Mouse (Mus musculus): ENCODE measurements at regions not wholly inside any gene's neighbourhood (a gene's known extent, or its start where the extent isn't known, plus 50 kb on each side); places are given as distances from the start of the nearest gene placed in this dataset.
A peak's percentile ranks its signal among the peaks of the same experiment; 100 is the strongest.

DNA sequence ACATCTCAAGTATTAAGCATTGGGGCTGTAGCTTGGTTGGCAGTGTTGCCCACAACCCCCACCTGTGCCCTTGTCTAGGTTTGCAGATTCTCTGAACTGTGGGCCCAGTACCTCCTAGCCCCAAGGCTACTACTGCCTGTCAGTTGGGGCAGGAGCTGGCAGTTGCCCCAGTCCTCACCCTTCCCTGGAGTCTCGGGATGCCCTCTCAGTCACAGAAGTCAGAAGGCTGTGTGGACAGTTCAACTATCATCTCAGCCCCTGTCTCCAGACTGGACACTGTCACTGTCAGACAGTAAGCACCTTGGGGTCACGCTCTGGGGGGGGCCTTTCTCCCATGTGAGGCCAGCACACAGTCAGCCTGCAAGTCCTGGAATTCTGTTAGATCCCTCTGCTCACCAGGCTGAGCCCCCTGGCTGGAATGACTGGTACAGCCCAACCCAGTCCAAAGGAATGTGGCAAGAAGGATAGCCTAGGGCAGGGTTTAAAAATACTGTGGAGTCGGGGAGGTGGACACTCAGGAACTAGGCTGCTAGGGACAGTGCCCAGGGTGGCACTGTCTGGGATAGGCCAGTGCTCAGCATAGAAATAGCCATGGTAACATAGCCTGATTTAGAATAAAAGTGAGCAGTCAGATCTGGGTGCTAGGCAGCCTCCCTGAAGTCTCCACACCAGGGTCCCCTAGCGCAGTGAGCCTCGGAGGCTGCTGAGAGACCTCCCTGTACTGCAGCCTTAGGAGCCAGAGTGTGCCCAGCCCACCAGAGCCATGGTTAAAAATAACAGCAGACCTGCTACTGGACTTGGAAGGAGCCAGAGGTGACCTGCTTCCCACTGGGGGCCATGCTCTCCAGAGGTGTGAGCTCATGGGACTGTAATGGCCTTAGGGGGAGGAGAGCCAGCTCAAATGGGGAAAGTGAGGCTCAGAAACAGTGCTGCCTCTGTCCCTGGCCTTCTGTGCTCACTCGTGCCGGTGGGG, 83.1 kb upstream of the Ptpn1 start:
- no peak for DNase-seq (ENCODE audit: low read depth, low spot score)

DNA sequence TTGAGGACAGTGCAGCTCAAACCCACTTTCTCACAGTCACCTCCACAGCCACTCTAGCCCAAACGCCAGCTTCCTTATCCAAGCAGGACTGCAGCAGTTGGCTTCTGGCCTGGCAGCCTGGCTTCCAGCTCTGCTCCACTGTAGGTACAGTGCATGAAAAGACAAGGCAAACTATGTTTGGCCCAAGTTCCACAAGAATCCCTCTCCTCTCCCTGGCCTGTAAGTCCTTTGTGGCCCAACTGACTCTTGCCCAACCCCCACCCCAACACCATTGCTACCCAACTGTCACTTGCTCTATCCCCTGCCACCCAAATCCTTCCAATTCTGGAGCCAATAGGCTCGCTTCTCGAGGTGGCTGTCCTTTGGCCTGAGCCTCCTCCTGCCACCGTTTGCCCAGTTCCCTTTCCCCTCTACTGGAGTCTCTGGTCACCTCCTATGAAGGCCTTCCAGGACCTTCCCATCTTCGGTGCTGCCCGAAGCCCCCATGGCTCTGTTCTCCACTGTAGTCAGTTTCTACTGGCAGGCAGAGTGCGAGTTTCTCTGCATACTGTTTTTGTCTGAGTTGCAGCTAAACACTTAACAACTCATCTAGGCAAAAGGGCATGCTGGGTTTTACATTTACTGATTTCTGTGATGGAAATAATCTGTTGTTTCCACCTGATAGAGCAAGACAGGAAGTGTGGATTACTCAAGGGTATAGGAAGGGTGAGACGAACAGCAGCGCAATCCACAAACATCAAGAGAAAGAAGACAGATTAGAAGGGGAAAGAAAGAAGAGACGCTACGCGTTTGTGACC, 84.4 kb upstream of the Ptpn1 start:
- no peak for DNase-seq (ENCODE audit: low read depth, low spot score)

DNA sequence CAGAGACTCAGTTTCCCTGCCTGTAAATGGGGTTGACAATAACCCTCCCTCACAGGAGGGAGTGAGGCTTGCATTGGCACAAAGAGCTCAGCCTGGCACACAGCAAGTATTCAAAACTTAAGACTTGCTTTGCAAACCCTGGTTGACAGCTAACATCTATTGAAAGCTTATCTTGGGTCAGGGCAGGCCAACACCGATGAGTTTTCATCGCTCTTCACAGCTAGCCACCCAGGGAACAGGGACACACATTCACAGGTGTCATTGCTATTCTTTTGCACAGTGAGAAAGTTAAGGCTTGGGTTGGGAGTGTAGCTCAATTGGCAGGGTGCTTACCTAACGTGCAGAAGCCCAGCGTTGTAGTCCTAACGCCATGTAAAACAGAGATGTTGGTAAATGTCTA, 86.5 kb upstream of the Ptpn1 start:
- DNase-seq (ENCODE audit: low read depth, low spot score) = no peak

GRCm38 (mm10) chr2:167844556-167844955, 87.3 kb upstream of the Ptpn1 start:
- DNase-seq (ENCODE audit: low read depth, low spot score) = no peak

DNA sequence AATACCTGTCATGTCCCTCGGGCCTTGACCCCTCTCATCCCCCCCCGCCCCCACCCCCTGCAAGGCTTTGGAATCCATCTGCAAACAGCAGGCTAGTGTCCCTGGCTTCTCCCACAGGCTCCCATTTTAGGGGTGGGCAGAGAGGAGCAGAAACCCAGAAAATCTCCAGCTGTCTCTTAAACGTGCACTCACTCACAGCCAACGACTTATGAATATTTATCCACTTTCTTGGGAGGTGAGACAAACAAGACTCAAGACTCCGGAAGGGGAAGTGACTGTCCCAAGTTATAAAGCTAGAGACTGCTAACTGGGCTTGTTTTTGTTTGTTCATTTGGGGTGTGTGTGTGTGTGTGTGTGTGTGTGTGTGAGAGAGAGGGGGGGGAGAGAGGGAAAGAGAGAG, 87.9 kb upstream of the Ptpn1 start:
- peak; percentile 10 for DNase-seq (ENCODE audit: low read depth, low spot score)

DNA sequence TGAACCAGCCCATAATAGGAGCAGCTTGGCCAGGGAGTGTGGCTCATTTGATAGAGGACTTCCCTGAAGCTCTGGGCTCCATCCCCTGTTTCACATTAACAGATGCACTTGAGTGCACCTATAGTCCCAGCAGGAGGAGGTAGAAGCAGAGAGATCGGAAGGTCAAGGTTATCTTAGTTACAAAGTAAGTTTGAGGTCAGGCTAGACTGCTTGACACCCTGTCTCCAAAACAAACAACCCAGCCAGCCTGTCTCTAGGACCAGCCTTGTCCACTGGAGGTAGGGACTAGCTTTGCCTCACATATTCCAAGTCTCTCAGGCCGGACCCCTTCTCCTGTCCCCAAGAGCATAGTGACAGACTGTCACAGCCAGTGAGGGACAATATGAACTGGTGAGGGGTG, 88.9 kb upstream of the Ptpn1 start:
- DNase-seq (ENCODE audit: low read depth, low spot score) = no peak

DNA sequence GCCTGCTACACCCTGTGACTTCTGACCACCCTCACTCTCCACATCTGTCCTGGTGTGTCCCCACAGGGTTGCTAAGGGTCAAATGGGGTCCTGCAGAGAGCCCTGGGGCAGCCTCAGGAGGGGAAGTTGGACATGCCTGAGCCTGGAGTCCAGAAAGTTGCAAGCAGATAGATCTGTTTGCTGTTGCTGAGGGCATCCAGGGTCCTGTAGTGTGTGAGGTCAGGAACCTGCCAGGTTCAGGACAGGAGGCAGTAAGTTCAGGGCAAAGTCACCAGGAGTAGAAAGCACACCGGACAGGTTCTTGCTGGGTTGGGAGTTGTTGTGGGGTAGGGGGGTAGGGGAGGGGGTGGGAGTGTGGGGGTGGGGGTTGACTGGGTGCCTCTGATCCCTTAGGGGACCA, 89.4 kb upstream of the Ptpn1 start:
- no peak for DNase-seq (ENCODE audit: low read depth, low spot score)

- no peak for DNase-seq (ENCODE audit: low read depth, low spot score)
Measured at GRCm38 (mm10) chr2:167841339-167842240, 90.3 kb upstream of the Ptpn1 start.

DNA sequence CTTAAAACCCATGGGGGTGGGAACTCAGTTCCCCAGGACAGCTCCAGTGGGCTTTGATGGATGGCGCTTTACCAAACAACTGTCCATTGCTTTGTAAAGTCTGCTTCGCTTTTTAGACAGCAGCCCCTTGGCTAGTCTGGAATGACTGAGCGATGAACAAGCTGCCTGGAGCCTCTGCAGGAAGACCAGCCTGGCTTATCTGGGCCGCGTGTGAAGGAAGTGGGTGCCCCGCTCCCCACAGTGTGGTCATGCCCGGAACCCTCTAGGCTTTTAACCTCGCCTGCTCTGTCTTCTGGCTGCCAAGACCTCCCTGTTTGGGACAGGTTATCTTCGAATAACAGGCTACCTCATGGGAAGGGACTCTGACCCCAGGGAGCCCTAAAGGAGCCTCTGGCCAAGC, 91.5 kb upstream of the Ptpn1 start:
- no peak for DNase-seq (ENCODE audit: low read depth, low spot score)

DNA sequence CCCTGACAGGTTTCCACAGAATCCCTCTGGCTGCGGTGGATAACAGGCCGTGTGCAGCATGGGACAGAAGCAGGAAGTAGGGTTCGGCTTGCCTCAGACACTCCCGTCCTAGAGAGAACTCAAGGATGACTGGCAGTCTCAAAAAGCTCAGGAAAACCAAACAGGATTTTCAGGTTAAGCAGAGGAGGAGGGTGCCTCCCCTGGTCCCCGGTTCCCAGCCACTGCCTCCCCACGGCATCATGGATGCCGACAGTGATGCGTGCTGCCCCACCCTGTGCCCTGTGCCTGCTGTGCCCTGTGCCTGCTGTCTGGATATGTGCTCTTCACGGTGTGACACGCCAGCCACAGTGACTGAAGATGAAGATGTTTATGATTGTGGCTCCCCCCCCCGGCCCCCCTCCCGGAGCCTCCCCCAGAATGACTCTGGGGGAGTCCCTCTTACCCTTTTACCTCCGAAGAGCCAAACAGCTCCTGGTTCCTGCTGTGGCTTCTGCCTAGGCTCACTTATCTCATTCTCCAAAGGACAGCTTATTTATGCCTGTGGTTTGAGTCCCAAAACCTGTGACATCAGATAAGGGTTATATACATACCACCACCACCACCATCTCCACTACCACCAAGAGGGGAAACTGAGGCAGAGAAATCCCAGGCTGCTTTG, 92.4 kb upstream of the Ptpn1 start:
- DNase-seq (ENCODE audit: low read depth, low spot score) = no peak

DNA sequence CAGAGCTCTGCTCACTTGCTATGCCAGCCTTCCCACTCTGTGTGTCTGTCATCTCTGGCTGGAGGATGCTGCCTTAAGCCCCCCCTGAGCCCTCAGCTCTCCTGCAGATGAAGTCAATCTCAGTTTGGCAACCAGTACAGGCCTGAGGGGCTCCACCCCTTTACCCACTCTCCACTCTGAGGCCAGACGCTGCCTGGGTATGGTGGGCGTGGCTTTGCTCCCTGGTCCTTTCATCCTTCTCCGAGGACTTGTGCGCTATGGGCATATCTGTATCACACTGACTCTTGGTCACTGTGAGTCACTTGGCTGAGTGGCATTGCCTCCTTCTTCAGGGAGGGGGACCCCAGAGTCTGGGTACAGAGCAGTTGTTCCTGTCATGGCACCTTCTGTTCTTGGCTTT, 94.3 kb upstream of the Ptpn1 start:
- DNase-seq (ENCODE audit: low read depth, low spot score) = no peak

- no peak for DNase-seq (ENCODE audit: low read depth, low spot score)
Measured at GRCm38 (mm10) chr2:167836611-167837010, 95.2 kb upstream of the Ptpn1 start.

DNA sequence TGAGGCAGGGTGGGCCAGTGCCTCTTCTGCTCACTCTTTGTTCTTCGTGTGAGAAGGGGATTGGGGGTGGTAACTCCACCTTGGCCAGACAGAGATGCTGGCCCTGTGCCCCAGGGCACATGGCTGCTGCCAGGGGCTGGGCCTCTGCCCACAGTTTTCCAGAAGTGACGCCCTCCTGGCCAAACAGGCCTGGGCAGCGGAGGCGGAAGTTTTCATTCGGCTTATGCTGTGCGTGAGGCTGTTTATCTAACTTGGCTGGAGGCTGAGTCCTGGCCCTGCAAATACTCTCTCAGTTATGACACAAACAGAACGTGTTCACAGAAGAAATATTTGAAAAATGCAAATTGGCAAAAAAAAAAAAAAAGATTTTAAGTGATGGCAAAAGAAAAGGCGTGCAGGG, 97.3 kb upstream of the Ptpn1 start:
- DNase-seq (ENCODE audit: low read depth, low spot score) = no peak

- DNase-seq (ENCODE audit: low read depth, low spot score) = no peak
Measured at GRCm38 (mm10) chr2:167833290-167833953, 98.4 kb upstream of the Ptpn1 start.

GRCm38 (mm10) chr2:167831076-167832039, 100.5 kb upstream of the Ptpn1 start:
- no peak for DNase-seq (ENCODE audit: low read depth, low spot score)

DNA sequence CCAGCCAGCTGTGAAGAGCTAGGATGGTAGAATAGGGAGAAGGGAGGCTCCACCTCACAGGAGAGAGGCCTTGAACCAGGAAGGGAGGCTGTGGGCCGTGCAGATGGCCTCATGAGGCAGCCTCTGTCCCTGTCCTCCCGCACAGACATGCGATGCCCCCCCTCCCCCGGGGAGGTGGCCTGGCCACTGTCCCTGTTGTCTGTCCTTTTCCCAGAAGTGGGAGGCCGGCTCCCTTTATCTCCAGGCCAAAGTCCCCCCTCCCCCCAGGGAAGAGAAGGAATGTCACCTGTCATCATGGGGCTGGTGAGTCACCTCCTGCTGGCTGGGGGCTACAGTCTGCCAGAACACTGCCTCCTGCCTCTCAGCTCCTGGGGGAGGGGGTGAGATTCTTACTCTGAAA, 103.6 kb upstream of the Ptpn1 start:
- no peak for DNase-seq (ENCODE audit: low read depth, low spot score)

GRCm38 (mm10) chr2:167826922-167827703, 104.7 kb upstream of the Ptpn1 start:
- no peak for DNase-seq (ENCODE audit: low read depth, low spot score)

DNA sequence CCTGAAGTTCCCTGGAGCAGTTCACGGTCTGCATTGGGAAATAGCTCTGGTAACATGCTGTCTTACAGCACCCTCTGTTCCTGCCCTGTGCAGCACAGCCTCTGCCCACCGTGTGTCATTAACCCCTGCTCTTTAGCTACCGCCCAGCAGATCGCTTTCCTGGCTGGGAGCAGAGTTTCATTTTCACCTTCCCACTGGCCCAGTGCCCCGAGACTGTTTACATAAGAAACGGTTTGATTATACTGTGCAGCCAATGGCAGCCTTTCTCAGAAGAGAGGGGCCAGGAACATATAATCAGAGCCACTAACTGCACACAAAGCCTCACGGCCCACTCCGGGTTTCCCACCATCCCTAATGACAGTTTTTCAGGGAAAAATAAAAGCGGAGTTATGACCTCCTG, 108.3 kb upstream of the Ptpn1 start:
- DNase-seq (ENCODE audit: low read depth, low spot score) = no peak

DNA sequence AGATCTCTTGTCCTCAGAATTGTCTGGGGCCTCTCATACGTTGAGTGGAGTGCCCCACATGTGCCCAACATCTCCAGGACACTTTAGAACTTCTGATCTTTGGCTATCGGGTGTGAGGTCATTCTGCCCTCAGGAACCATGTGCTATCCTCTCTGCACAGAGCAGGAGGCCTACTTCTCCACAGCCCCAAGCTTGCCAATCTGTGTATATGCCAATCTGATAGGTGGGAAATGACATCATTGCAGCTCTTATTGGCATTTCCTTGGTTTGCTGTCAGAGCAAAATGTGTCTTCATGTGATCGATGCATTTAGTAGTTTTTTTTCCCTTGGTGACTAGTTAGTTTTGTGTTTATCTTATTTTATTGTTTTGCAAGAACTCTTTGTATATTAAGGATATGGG, 108.8 kb upstream of the Ptpn1 start:
- no peak for DNase-seq (ENCODE audit: low read depth, low spot score)
